Mouse (Mus musculus): ENCODE data around the gene Ppp4r4.
"Not testable (repeated sequence)": the region's sequence is repeated elsewhere in the genome, so short reads cannot be mapped to it uniquely, and the experiment has no call there.

Gene Ppp4r4

DNA sequence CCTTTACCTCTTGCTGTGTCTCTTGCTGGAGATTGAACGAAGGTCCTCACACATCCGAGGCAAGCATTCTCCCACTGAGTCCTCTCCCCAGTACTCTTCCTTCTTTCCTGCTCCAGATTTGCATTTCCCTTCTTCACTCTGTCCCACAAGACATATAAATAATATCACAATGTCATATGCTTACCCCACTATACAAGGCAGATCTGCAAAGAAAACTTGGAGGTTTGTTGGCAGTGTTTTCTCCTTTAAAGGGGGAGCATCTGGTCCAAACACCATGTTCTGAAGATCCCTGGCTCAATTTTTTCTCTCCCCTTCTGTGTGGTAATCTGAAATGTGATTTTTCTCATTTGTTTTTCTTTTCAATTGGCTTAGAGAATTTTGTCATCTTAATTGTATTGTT lies 102.3 kb downstream of the Ppp4r4 start:
- DNase-seq (ENCODE audit: low read depth, low spot score): peak; percentile 42

DNA sequence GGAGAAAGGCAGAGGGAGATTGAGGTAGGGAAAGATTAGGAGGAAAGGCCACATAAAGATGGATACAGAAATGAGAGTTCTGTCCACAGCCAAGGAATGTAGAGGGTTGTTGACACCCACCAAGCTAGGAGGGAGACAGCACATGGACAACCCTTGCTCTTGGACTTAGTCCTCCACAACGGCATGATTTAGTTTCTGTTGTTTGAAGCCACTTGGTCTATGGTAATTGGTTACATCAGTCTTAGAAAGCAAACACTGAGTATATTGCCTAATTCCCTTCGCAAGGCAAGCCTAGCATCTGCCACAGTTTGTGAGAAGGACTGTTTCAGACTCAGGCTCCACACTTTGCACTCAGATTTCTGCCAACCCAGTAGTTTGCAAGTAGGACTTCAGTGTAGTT lies 103.8 kb downstream of the Ppp4r4 start:
- DNase-seq (ENCODE audit: low read depth, low spot score): no peak

- peak; percentile 5 for DNase-seq (ENCODE audit: low read depth, low spot score)
Observed at GRCm38 (mm10) chr12:103643336-103643735, 111.3 kb downstream of the Ppp4r4 start.

- DNase-seq (ENCODE audit: low read depth, low spot score): no peak
Observed at GRCm38 (mm10) chr12:103643818-103644217, 111.7 kb downstream of the Ppp4r4 start.

- DNase-seq (ENCODE audit: low read depth, low spot score): no peak
Observed at GRCm38 (mm10) chr12:103644601-103645000, 112.5 kb downstream of the Ppp4r4 start.

- no peak for DNase-seq (ENCODE audit: low read depth, low spot score)
Observed at GRCm38 (mm10) chr12:103646314-103646713, 114.2 kb downstream of the Ppp4r4 start.

DNA sequence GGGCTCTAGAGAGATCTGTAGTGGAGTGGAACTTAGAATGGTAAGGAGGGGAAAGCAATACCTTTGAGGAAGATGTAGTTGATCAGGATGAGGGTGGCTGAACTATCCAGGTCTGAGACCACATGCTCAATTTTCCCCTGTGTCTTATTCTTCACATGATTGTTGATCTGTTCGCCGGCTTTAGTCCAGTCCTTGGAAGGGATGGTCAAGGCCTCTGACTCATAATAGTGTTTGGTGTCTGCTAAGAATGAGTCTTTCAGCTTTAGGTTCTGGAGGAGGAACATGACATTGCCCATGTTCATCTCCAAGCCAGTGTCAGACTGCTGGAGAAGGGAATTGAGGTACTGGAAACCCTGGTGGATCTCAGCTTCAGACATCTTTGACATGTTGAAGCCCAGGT lies 121.8 kb downstream of the Ppp4r4 start:
- no peak for DNase-seq (ENCODE audit: low read depth, low spot score)

DNA sequence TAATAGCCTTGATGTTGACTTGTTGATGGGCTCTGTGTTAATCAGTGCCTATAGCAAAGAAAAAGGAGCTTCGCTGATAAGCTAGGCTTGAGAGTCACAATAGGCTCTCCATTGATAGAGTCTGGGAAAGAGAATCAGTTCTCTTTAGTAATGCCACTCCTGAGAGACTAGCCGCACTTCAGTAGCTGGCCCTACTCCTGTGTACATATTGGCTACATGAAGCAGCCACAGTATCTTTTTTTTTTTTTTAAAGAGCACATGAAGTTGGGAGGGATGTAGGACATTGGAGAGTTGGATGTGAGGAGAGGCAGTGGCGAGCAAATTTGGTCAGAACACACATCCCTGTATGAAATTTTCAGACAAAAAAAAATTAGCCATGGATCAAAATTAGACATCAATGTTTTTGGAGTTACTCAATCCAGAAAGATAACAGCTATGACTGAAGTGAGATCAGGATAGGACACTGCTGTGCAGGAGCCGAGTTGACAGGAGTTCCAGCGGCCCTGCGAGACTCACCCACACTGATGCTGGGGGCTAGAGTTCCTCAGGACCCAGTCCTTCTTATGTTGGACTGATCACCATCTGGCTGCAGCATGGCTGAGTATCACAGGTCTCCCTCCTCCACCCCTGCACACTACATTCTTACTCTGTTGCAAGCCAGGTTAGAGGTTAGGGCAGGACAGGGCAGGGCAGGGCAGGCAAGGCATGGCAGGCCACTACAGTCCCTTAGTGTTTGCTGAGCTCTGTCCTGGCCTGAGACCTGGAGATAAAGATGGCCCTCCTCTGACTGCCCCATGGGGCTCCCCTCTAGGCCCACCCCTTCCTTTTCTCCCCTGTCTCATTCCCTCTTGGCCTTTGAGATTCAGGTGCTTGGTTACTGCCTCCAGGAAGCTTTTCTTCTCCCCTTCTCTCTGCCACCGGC lies 123.3 kb downstream of the Ppp4r4 start:
- no peak for DNase-seq (ENCODE audit: low read depth, low spot score)

- DNase-seq (ENCODE audit: low read depth, low spot score): no peak
Observed at GRCm38 (mm10) chr12:103656848-103657626, 125.0 kb downstream of the Ppp4r4 start, which contains the start of gene Serpina6. TSS of gene Serpina6 (minus strand) at chr12:103657212.

DNA sequence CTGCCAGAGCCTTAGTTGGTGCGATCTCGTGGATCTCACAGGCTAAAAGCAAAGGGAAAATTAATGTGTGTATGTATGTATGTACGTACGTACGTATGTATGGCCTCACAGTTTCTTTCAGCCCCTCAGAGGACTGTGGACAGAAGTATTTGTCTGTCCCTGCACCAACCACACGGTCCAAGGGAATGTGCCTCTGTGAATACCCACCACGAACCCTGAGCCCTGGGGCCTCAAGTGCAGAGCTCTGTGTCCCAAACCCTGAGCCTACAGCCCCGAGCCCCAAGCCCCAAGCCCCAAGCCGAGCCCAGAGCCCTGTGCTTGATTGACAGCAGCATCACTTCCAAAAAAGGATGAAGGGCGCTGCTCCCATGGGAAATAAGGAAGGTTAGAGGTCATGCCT lies 125.9 kb downstream of the Ppp4r4 start:
- no peak for DNase-seq (ENCODE audit: low read depth, low spot score)

- no peak for DNase-seq (ENCODE audit: low read depth, low spot score)
Observed at GRCm38 (mm10) chr12:103659171-103659570, 127.1 kb downstream of the Ppp4r4 start.

DNA sequence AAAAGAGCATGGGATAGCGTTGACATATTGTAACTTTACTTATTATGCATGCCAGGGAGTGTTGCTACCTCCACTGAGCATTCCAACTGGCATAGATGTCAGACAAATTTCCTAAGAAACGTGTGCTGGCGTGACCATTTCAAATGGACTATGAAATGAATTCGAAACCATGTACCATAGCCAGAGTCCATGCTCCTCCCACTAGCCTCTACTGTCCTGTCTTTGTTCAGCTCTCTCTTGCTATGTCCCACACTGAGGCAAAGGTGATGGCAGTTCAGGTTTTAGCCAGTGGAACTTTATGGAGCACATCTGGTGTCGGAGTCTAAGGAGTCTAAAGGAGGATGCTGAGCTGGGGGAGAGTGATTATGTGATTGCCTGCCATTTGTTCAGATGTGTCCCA lies 128.0 kb downstream of the Ppp4r4 start:
- DNase-seq (ENCODE audit: low read depth, low spot score): no peak

GRCm38 (mm10) chr12:103662053-103662452 lies 130.0 kb downstream of the Ppp4r4 start:
- DNase-seq (ENCODE audit: low read depth, low spot score): not testable (repeated sequence)

Data from telencephalon, adult 2 months (tissue).